Mouse (Mus musculus) neutrophil, adult 59 days (primary cell): ENCODE measurements around the gene Cog1. TPM values are rescaled to one million over a fixed set of nuclear protein-coding genes. Genes with fewer than 3 reads are reported as not detected.

Experiments
- total RNA-seq, 2 experiments: library from RNA; stranded (reverse); gene quantifications; 1 replicate in 1 of 2; 2 replicates in 1 of 2; pipeline ENCODE4 v1.2.4; 2023

Gene Cog1
- total RNA-seq, result 10 to 100 TPM; 25.8 to 30.8 TPM

GRCm38 (mm10) chr11:113648690-113649352 lies at the start of gene Cog1:
Cog1 (plus strand) TSS chr11:113649169.

GRCm38 (mm10) chr11:113618672-113619419 lies 30.1 kb upstream of the Cog1 start, which contains the start of gene Sstr2:
Sstr2 (plus strand) TSS chr11:113619342.

GRCm38 (mm10) chr11:113649353-113650210 lies 613 bp downstream of the Cog1 start, which contains the start of gene Slc39a11:
Slc39a11 (minus strand) TSS chr11:113650079.

GRCm38 (mm10) chr11:113683957-113684706 lies 35.2 kb downstream of the Cog1 start, which contains the start of the genes Fam104a and D11Wsu47e:
Fam104a (minus strand) TSS chr11:113684155.
D11Wsu47e (plus strand) TSS chr11:113684412.

GRCm38 (mm10) chr11:113709731-113710256 lies 60.8 kb downstream of the Cog1 start, which contains the start of gene Cpsf4l:
Cpsf4l (minus strand) TSS chr11:113710017.

Other genes starting within 250 kb of the Cog1 start
- gene Sstr2, start 29.8 kb upstream of the Cog1 start, total RNA-seq, result not detected
- gene Slc39a11, start 910 bp downstream of the Cog1 start, total RNA-seq, result 10 to 100 TPM; 48.0 to 50.1 TPM
- 10 to 100 TPM; 18.6 to 18.8 TPM for gene Fam104a, start 35.0 kb downstream of the Cog1 start, total RNA-seq
- 10 to 100 TPM in 1 of 2 experiments, 1 to 10 TPM in 1; 8.9 to 11.2 TPM for gene D11Wsu47e, start 35.2 kb downstream of the Cog1 start, total RNA-seq
- under 1 TPM in 1 of 2 experiments, not detected in 1; 0.36 TPM for gene Cpsf4l, start 60.8 kb downstream of the Cog1 start, total RNA-seq
- 10 to 100 TPM; 24.5 to 26.8 TPM for gene Cdc42ep4, start 102.7 kb downstream of the Cog1 start, total RNA-seq